In genomic region chr16:37384369-37384768, GRCm38 (mm10) we compare ENCODE assay signal across 8 mouse cellular contexts. TPM values are rescaled to one million over a fixed set of nuclear protein-coding genes. Genes with fewer than 3 reads are reported as not detected.
DNase-seq lines count a peak whose midpoint lies in the region; ATAC-seq and TF ChIP-seq lines count a peak whose summit lies in the region.
"Had no signal": no experiment of that assay in that cellular context is flagged by ENCODE, and none has a peak within 500 bp of the region (broad histone marks: within the 10 kb centered on the region; RNA-seq: fewer than 3 reads in every experiment).

No protein-coding gene starts in this region.

- no peak for TF ChIP-seq CTCF in liver, adult 2 months (IDR thresholded peaks at IDR 0.05; ENCODE audit: low read depth, low read length)

- no peak for DNase-seq in lung, postnatal 14 days
- no peak for DNase-seq in liver, adult 2 months (ENCODE audit: extremely low read depth, low read depth, low spot score)
- DNase-seq in right cerebral cortex, postnatal 10 days (ENCODE audit: low spot score in 2 of 2), result peak; percentile 66 to 71

- no peak overlapping the region for H3K27ac ChIP-seq in lung, embryonic 16.5 days (ENCODE audit: low read length)
- H3K27ac ChIP-seq in brown adipose tissue, adult 24 weeks (replicated peaks; ENCODE audit: low read depth, low read length), result no peak overlapping the region
- H3K27ac ChIP-seq in forebrain, embryonic 13.5 days, result no peak overlapping the region
- H3K27ac ChIP-seq in intestine, embryonic 16.5 days (ENCODE audit: low read length), result no peak overlapping the region
- H3K27ac ChIP-seq in liver, adult 2 months (replicated peaks; ENCODE audit: insufficient read depth, low read depth, low read length), result no peak overlapping the region

- no peaks in the 10 kb centered on the region for H3K9me3 ChIP-seq in lung, embryonic 16.5 days (ENCODE audit: control insufficient read depth, low read length)
- no peaks in the 10 kb centered on the region for H3K9me3 ChIP-seq in forebrain, embryonic 13.5 days (replicated peaks)
- no peaks in the 10 kb centered on the region for H3K9me3 ChIP-seq in intestine, embryonic 16.5 days (ENCODE audit: control insufficient read depth, low read length)

- no peaks in the 10 kb centered on the region for H3K79me2 ChIP-seq in liver, adult 2 months (ENCODE audit: control insufficient read depth, insufficient read depth, low read length)

- H3K4me3 ChIP-seq in lung, embryonic 16.5 days (ENCODE audit: low read length), result peak overlapping the region; percentile 50
- peak overlapping the region; percentile 57 for H3K4me3 ChIP-seq in brown adipose tissue, adult 24 weeks (ENCODE audit: insufficient read depth, low read depth, low read length)
- H3K4me3 ChIP-seq in forebrain, embryonic 13.5 days, result peak overlapping the region; percentile 70
- H3K4me3 ChIP-seq in intestine, embryonic 16.5 days (ENCODE audit: low read length), result peak overlapping the region; percentile 58
- peak overlapping the region; percentile 48; the same call in 1 of the 2 replicates for H3K4me3 ChIP-seq in liver, adult 2 months (ENCODE audit: insufficient read depth, low read depth, low read length)

- peak; percentile 69 for ATAC-seq in lung, embryonic 16.5 days (ENCODE audit: low read depth)
- ATAC-seq in forebrain, embryonic 13.5 days, result peak; percentile 89
- peak; percentile 75; the same call in 1 of the 2 replicates for ATAC-seq in intestine, embryonic 16.5 days

- peaks cover 7% of the 10 kb centered on the region for H3K4me1 ChIP-seq in lung, embryonic 16.5 days (replicated peaks; ENCODE audit: control insufficient read depth, insufficient read depth, low read length)
- H3K4me1 ChIP-seq in brown adipose tissue, adult 24 weeks (ENCODE audit: control insufficient read depth, insufficient read depth, insufficient read length, low read length), result no peaks in the 10 kb centered on the region
- H3K4me1 ChIP-seq in forebrain, embryonic 13.5 days, result no peaks in the 10 kb centered on the region; the same call in 1 of the 2 replicates
- peaks cover 6% of the 10 kb centered on the region; the same call in 1 of the 2 replicates for H3K4me1 ChIP-seq in intestine, embryonic 16.5 days (ENCODE audit: control insufficient read depth, insufficient read depth, low read length)
- H3K4me1 ChIP-seq in liver, adult 2 months (ENCODE audit: control insufficient read depth, insufficient read depth, low read length), result peaks cover 3% of the 10 kb centered on the region

- peak overlapping the region; percentile 97 for H3K4me2 ChIP-seq in lung, embryonic 16.5 days (ENCODE audit: low read depth, low read length)
- peak overlapping the region; percentile 93 for H3K4me2 ChIP-seq in forebrain, embryonic 13.5 days
- H3K4me2 ChIP-seq in intestine, embryonic 16.5 days (ENCODE audit: low read depth, low read length), result peak overlapping the region; percentile 99

- no peaks in the 10 kb centered on the region for H3K36me3 ChIP-seq in lung, embryonic 16.5 days (ENCODE audit: control insufficient read depth, insufficient read depth, low read length)
- no peaks in the 10 kb centered on the region for H3K36me3 ChIP-seq in forebrain, embryonic 13.5 days (ENCODE audit: poor library complexity, severe bottlenecking)
- no peaks in the 10 kb centered on the region for H3K36me3 ChIP-seq in intestine, embryonic 16.5 days (ENCODE audit: control insufficient read depth, insufficient read depth, low read length)
- H3K36me3 ChIP-seq in liver, adult 2 months (ENCODE audit: control insufficient read depth, insufficient read depth, low read length), result no peaks in the 10 kb centered on the region

- H3K9ac ChIP-seq in lung, embryonic 16.5 days (ENCODE audit: low read length), result peak overlapping the region; percentile 28; the same call in 1 of the 2 replicates
- peak overlapping the region; percentile 78 for H3K9ac ChIP-seq in forebrain, embryonic 13.5 days
- peak overlapping the region; percentile 59 for H3K9ac ChIP-seq in intestine, embryonic 16.5 days (ENCODE audit: low read depth, low read length)
- H3K9ac ChIP-seq in liver, adult 2 months (ENCODE audit: low read depth, low read length), result peak overlapping the region; percentile 7; the same call in 1 of the 2 replicates

- no peak for TF ChIP-seq POLR2A in liver, adult 2 months (IDR thresholded peaks at IDR 0.05; ENCODE audit: extremely low read depth, insufficient read depth, low read length)

- peaks cover 7% of the 10 kb centered on the region; the same call in 1 of the 2 replicates for H3K27me3 ChIP-seq in lung, embryonic 16.5 days (ENCODE audit: control insufficient read depth, insufficient read depth, low read depth, low read length)
- peaks cover 6% of the 10 kb centered on the region; the same call in 1 of the 2 replicates for H3K27me3 ChIP-seq in forebrain, embryonic 13.5 days
- no peaks in the 10 kb centered on the region for H3K27me3 ChIP-seq in intestine, embryonic 16.5 days (replicated peaks; ENCODE audit: control insufficient read depth, insufficient read depth, low read length)
- H3K27me3 ChIP-seq in liver, adult 2 months (ENCODE audit: control insufficient read depth, insufficient read depth, low read length), result peaks cover 4% of the 10 kb centered on the region

- WGBS in lung, embryonic 16.5 days, result under 1% methylated on average over 21 of the region's 30 CpGs
- WGBS in forebrain, embryonic 13.5 days, result 0% methylated on average over 24 of the region's 30 CpGs
- 2% methylated on average over 30 of the region's 30 CpGs for WGBS in intestine, embryonic 16.5 days
- 1% methylated on average over 25 of the region's 30 CpGs for WGBS in liver, adult 2 months

RNA-seq across cellular contexts. Expression of gene Stxbp5l, which starts 0.4 kb away (rescaled TPM):
- polyA plus RNA-seq in lung, embryonic 16.5 days (2015; fragmentation: Nextera tagmentation; extraction: Ambion mirVana), result 0.15 and 0.16 TPM in 2 replicates
- polyA plus RNA-seq in brown adipose tissue, adult 24 weeks (2012; ENCODE audit: insufficient read depth, insufficient read length, missing spikeins), result not detected in 2 replicates
- polyA plus RNA-seq in forebrain, embryonic 13.5 days (2015; fragmentation: Nextera tagmentation; extraction: Ambion mirVana), result 4.5 and 4.7 TPM in 2 replicates
- 1.5 and 2.4 TPM in 2 replicates for polyA plus RNA-seq in intestine, embryonic 16.5 days (2015; fragmentation: Nextera tagmentation; extraction: Ambion mirVana)
- 0.46 and 2.3 TPM in 2 replicates for total RNA-seq in liver, adult 2 months (2014; rRNA removed)
- 0.02 TPM in 1 of 2 replicates, not detected in the other for polyA plus RNA-seq in liver, adult 2 months (2012; rRNA removed)
- polyA plus RNA-seq: spleen, adult 2 months had no signal

Comparison
In these comparisons a context has a peak if more than half of its experiments do, and no peak if none do; other contexts are left out.
1. H3K9ac ChIP-seq: peak in every context shown above with its lines; median percentile 78 in forebrain, embryonic 13.5 days; 59 in intestine, embryonic 16.5 days; 28 in lung, embryonic 16.5 days; 7 in liver, adult 2 months.
2. DNase-seq: peak in right cerebral cortex, postnatal 10 days (2 of 2); none in lung, postnatal 14 days (single experiment) and liver, adult 2 months (single experiment).
3. Peak in every context shown above with its lines, with median percentiles within 50 percentile points of each other: ATAC-seq, H3K4me2 ChIP-seq and H3K4me3 ChIP-seq.